26 mouse cellular contexts compared by ENCODE assay signal in the genomic region with DNA sequence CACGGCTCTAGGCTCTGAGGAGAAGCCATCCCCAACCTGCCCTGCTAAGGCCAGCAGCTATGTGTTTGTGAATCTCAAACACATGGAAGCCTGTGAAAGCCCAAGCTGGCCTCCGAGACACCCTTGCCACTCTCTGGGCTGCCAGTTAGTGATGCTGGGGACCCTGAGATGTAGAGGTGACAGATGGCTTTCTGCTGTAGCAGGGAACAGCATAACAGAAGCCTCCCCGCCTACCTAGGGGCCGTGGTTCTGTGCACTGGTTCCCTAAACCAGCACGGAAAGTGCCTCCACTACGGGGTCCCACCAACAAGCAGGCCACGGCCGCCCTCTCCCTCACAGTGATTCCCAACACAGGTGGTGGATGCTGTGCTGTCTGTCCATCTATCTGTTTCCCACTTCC. TPM values are rescaled to one million over a fixed set of nuclear protein-coding genes. Genes with fewer than 3 reads are reported as not detected.
"Had no signal": no experiment of that assay in that cellular context is flagged by ENCODE, and none has a peak within 500 bp of the region (broad histone marks: within the 10 kb centered on the region; RNA-seq: fewer than 3 reads in every experiment).

No protein-coding gene starts in this region.

- H3K4me3 ChIP-seq: embryonic facial prominence, embryonic 10.5 days; embryonic facial prominence, embryonic 12.5 days; embryonic facial prominence, embryonic 13.5 days; embryonic facial prominence, embryonic 15.5 days; erythroblast, embryonic 14.5 days; forebrain, embryonic 10.5 days; forebrain, embryonic 12.5 days; forebrain, embryonic 13.5 days; forebrain, embryonic 15.5 days; gastrocnemius, adult 2 months; heart, adult 2 months had no signal

- H3K27ac ChIP-seq: embryonic facial prominence, embryonic 10.5 days; embryonic facial prominence, embryonic 12.5 days; embryonic facial prominence, embryonic 13.5 days; embryonic facial prominence, embryonic 15.5 days; forebrain, embryonic 10.5 days; forebrain, embryonic 12.5 days; forebrain, embryonic 13.5 days; forebrain, embryonic 15.5 days; gastrocnemius, adult 2 months; heart, adult 2 months had no signal

- DNase-seq: cerebellum, adult 8-10 months; embryo, embryonic 11 days; forebrain, postnatal 0 days; gastrocnemius, adult 2 months; gastrocnemius, postnatal 10 days; gastrocnemius, postnatal 14 days; gastrocnemius, postnatal 25 days; gastrocnemius, postnatal 36 days; heart, adult 11 months; heart, adult 18-20 months; heart, adult 2 months had no signal

RNA-seq across cellular contexts. Expression of a gene that starts 43.0 kb away (rescaled TPM):
- total RNA-seq: common myeloid progenitor, adult 5-6 weeks; gastrocnemius, adult 18-20 months; gastrocnemius, adult 2 months; gastrocnemius, postnatal 36 days; granulocyte monocyte progenitor cell, adult 5-6 weeks; heart, adult 18-20 months; heart, adult 2 months had no signal

RNA-seq across cellular contexts. Expression of a gene that starts 52.6 kb away (rescaled TPM):
- total RNA-seq: common myeloid progenitor, adult 5-6 weeks; gastrocnemius, adult 18-20 months; gastrocnemius, adult 2 months; gastrocnemius, adult 8-10 months; gastrocnemius, postnatal 10 days; gastrocnemius, postnatal 14 days; gastrocnemius, postnatal 25 days; gastrocnemius, postnatal 36 days; gastrocnemius, postnatal 4 days; granulocyte monocyte progenitor cell, adult 5-6 weeks; heart, adult 18-20 months; heart, adult 2 months; heart, adult 8-10 months had no signal

RNA-seq across cellular contexts. Expression of a gene that starts 59.6 kb away (rescaled TPM):
- total RNA-seq: gastrocnemius, adult 8-10 months; gastrocnemius, postnatal 10 days; gastrocnemius, postnatal 14 days had no signal
